Mouse (Mus musculus): ENCODE measurements around the gene Gm21983. TPM values are rescaled to one million over a fixed set of nuclear protein-coding genes. Genes with fewer than 3 reads are reported as not detected.

The Gm21983 gene
- total RNA-seq, 1 experiment from 2014 or later: not detected

- no peak for ATAC-seq (replicated peaks; ENCODE audit: low read depth, poor library complexity, severe bottlenecking)
Measured at GRCm38 (mm10) chr7:27119676-27120075, 61.2 kb downstream of the Gm21983 start, which contains the start of gene Cyp2f2. Cyp2f2 (plus strand) TSS chr7:27119909.

Other genes with a start within 250 kb of the Gm21983 start
- gene Cyp2a22, start 241.7 kb downstream of the Gm21983 start, total RNA-seq (2017): not detected in 2 replicates
- not detected in 2 replicates for gene Cyp2a12, start 152.0 kb downstream of the Gm21983 start, total RNA-seq (2017)
- gene Cyp2f2, start 61.2 kb downstream of the Gm21983 start, total RNA-seq (2017): not detected in 2 replicates
- not detected in 2 replicates for gene Cyp2t4, start 27.4 kb downstream of the Gm21983 start, total RNA-seq (2017)
- gene Egln2, start 14.3 kb downstream of the Gm21983 start, total RNA-seq (2017): 18.6 and 24.7 TPM in 2 replicates
- gene Rab4b, start 2.2 kb downstream of the Gm21983 start, total RNA-seq (2017): 10.6 and 21.7 TPM in 2 replicates
- 0.23 TPM in 1 of 2 replicates, not detected in the other for gene Mia, start 71 bp upstream of the Gm21983 start, total RNA-seq (2017)
- gene BC024978, start 14.7 kb upstream of the Gm21983 start, total RNA-seq (2017): 4.8 and 5.7 TPM in 2 replicates
- gene Snrpa, start 15.2 kb upstream of the Gm21983 start, total RNA-seq (2017): 102 and 125 TPM in 2 replicates
- 5.2 and 5.4 TPM in 2 replicates for gene Itpkc, start 47.6 kb upstream of the Gm21983 start, total RNA-seq (2017)
- 8.2 and 15.7 TPM in 2 replicates for gene Coq8b, start 51.9 kb upstream of the Gm21983 start, total RNA-seq (2017)
- gene Numbl, start 77.3 kb upstream of the Gm21983 start, total RNA-seq (2017): 0.29 and 1.1 TPM in 2 replicates
- gene Ltbp4, start 156.6 kb upstream of the Gm21983 start, total RNA-seq (2017): 0.44 TPM in 1 of 2 replicates, not detected in the other
- 18.4 and 25.8 TPM in 2 replicates for gene Shkbp1, start 174.9 kb upstream of the Gm21983 start, total RNA-seq (2017)
- gene Gm20479, start 176.3 kb upstream of the Gm21983 start, total RNA-seq (2017): 2.2 TPM in 1 of 2 replicates, not detected in the other